Mouse (Mus musculus) hematopoietic stem cell, adult 5-6 weeks (primary cell): Measurements from ENCODE around the gene Stat3. TPM values are rescaled to one million over a fixed set of nuclear protein-coding genes. Genes with fewer than 3 reads are reported as not detected.

Source experiments
- ATAC-seq, 2 experiments: fragments of 125-278 bp in 1 of 2; replicated peaks in 1 of 2; 2 replicates each; pipeline ENCODE4 v1.8.0; 2016 to 2017; ENCODE audit warnings: inconsistent platforms in 2 of 2, mild to moderate bottlenecking in 2 of 2, moderate number of reproducible peaks in 2 of 2, low read depth in 1 of 2, moderate TSS enrichment in 1 of 2; ENCODE audit not compliant: low FRiP score in 2 of 2, poor library complexity in 2 of 2, severe bottlenecking in 2 of 2, insufficient read depth in 1 of 2, low TSS enrichment in 1 of 2
- total RNA-seq: library from RNA; stranded (forward); fragments of 172-1452, 232-1000 nt; gene quantifications from 2 replicates; pipeline ENCODE4 v1.2.3, GENCODE M21; 2017

Gene Stat3
- total RNA-seq, 1 experiment from 2014 or later, result 108 TPM

GRCm38 (mm10) chr11:100850778-100851528, 88.4 kb downstream of the Stat3 start:
- peak in 1 of 2 experiments; percentile 26; a peak in 1 of 4 replicates for ATAC-seq

- ATAC-seq, result peak; percentile 39 to 46; a peak in 2 of 4 replicates
These were observed 89.1 kb downstream of the Stat3 start, which contains the start of gene Stat5b for GRCm38 (mm10) chr11:100850038-100850777. Gene Stat5b, minus strand, starts transcription at chr11:100850724.

DNA sequence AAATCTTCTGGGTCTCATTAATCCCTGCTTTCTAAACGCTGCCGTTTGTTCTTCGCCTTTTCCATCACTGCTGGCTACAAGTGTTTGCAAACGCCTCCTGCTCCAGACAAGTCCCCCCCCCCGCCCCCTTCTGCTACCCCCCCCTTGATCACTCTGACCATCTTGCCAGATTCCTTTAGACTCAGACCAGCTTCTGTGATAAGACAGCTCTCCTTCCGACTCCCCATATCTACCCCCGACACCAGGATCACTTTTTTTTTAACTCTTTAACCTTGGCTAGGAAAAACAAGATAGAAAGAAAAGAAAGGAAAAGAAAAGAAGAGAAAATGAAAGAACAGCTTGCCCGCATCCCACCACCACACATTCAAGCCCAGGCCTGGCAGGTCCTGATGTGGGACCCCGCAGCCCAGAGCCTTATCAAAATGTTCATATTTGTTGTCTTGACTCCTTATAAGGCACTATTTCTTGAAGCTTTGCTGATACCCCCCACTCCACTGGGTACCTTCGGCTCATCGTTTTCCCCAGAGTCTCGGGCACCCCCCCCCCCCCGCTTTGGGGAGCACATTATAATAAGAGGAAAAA, 89.8 kb downstream of the Stat3 start:
- ATAC-seq, result no peak

DNA sequence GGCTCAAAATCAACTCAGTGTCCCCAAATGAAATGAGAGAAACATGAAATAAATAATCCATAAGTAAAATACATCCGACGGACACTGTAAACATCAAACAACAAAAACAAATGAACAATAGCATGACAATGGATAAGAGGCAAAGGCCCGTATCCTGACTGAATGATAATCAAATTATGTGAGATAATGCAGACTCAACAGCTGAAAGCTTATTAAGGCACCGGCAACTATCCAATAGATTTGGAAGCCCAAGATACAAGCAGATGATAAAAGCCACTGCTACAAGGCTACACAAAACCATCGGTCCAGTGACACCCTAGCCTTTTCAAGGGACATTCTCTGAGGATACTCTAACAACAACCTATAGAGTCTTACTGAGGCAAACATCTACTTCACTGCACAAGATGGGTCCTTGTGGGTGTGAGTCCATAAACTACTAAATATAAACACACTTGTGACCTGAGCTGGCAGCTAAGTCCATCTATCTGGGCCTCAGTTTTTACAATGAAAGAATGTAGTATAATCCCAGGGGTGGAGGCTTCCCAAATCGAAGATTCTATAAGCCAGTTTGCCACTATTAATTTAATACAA, 90.5 kb downstream of the Stat3 start:
- no peak for ATAC-seq

- peak in 1 of 2 experiments; percentile 23; a peak in 1 of 4 replicates for ATAC-seq
These were observed 91.3 kb downstream of the Stat3 start for GRCm38 (mm10) chr11:100848080-100848479.

DNA sequence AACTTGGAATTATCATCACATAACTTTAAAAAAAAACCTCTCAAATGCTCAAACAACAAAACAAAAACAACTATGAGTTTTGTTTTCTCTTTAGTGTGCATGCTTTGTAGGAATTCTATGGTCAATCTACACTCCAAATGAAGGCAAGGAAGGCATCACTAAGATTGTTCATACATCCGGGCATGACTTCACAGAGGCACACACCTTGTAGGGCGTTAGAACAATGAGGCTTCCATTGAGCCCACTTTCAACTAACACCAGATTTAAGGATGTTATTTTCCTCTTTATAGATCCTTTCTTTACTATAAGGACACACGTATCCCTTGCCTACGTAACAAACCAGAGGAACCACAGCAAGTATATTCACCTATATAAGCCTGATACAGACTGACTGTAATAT, 91.8 kb downstream of the Stat3 start:
- no peak for ATAC-seq

- ATAC-seq, result no peak
These were observed 93.5 kb downstream of the Stat3 start for GRCm38 (mm10) chr11:100845793-100846192.

DNA sequence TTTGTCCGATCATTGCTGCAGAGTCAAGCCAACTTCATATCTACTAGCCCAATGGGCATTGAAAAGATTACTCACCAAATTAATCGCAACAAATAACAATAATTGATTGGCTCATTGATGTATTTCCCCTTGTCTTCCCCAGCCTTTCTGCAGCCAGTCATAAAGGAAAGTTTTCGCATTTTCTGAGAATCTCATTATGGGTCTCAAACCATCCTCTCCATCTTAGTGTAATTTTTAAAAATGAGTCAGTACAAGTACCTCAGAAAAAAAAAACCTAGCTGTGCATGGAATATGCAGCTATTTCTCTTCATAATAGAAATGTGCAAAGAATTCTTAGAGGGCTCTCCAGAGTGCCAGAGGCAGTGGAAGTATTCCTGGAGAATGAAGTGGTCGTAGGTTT, 95.2 kb downstream of the Stat3 start:
- no peak for ATAC-seq

GRCm38 (mm10) chr11:100843070-100843669, 96.2 kb downstream of the Stat3 start:
- ATAC-seq, result no peak

DNA sequence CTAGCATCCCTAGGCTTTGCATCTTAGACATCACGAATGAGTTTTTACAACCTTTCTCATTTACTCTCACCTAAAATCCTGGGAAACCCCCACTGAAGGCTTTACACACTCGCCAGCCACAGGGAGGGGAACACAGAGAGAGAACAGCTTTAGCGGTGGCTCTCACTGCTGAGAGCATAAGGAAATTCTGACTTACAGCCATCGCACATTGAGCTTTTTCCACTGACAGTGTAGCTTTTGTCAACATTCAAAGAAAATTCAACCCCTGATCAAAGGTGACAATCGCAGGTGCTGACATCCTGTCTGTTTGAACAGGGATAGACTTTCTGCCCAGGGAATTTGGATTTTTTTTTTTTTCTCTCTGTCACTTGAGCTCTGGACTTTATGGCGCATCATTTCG, 97.3 kb downstream of the Stat3 start:
- ATAC-seq, result no peak

DNA sequence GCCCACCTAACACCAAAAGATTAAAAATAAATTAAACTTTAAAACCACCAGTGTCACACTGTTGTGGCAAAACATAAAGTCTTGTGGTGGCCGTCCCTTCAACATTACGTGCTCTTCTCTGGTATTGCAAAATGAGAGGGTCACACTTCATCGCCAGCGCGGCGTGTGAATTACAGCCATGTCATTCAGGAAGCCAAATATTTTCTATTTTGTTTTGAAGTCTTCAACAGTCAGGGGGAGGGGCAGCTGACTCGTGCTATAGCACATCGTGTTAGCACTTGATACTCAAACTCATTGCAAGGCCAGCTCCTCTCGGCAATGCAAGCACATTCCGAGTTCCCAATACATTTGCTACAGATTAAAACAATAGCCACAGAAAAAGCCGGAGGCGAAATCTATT, 98.5 kb downstream of the Stat3 start:
- ATAC-seq, result peak; percentile 81 to 83

GRCm38 (mm10) chr11:100839523-100839922, 99.8 kb downstream of the Stat3 start:
- ATAC-seq, result no peak

GRCm38 (mm10) chr11:100838894-100839293, 100.4 kb downstream of the Stat3 start:
- ATAC-seq, result no peak

DNA sequence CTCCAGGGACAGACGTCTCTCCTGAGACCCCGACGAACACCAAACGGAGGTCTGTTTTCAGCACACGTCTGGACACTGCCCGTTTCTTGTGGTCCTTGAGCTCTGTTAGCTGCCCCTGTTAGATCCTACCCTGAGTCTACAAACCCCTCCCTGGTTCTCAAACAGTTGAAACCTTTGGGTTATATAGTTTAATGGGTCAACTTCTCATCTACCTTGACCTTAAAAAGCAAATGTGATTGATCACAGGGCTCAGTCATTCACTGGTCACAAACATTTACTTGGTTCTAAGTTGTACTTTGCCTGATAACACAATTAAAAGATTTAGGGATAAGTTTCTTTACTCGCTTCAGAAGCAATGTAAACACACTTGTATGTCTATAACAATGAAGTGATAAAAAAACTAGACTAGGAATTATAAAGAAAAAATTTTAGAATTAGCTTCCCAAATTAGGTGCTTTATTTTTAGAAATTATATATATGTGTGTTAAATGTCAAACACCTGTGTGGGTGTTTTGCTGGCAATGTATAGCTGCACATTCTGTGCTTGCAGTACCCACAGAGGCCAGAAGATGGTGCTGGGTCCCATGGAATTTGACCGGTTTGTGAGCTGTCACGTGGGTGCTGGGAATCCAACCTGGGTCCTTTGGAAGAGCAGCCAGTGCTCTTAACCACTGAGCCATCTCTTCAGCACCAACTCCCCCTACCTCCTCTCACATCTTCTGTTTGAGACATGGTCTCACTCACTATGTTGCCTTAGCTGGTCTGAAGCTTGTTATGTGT, 102.2 kb downstream of the Stat3 start:
- ATAC-seq, result no peak
